Mouse (Mus musculus) MEL (cell line): ENCODE measurements around the gene Gas7. TPM values are rescaled to one million over a fixed set of nuclear protein-coding genes. Genes with fewer than 3 reads are reported as not detected.

ENCODE experiments used
- DNase-seq: peaks from one replicate; pipeline ENCODE4 v3.0.0; 2011; ENCODE audit warnings: low read depth, low spot score
- H3K27ac ChIP-seq: 2 replicates; pipeline ENCODE4 v1.5.1; 2012; ENCODE audit warnings: low read depth, mild to moderate bottlenecking, control low read depth, low read length, moderate library complexity; ENCODE audit not compliant: control insufficient read depth
- H3K27me3 ChIP-seq, 2 experiments: fragments of 150-350 bp in 1 of 2; sonication (generic) in 1 of 2; 2 replicates each; pipeline ENCODE4 v1.6.1; 2012; ENCODE audit warnings: low read length in 2 of 2, mild to moderate bottlenecking in 2 of 2, improper control_type of control experiment in 1 of 2, moderate library complexity in 1 of 2; ENCODE audit not compliant: insufficient read depth in 2 of 2, control insufficient read depth in 1 of 2
- H3K36me3 ChIP-seq, 2 experiments: 2 replicates each; pipeline ENCODE4 v1.6.1; 2012 to 2014; ENCODE audit warnings: low read length in 2 of 2, improper control_type of control experiment in 1 of 2, inconsistent platforms in 1 of 2, mild to moderate bottlenecking in 1 of 2; ENCODE audit not compliant: insufficient read depth in 2 of 2, control insufficient read depth in 1 of 2
- H3K4me1 ChIP-seq, 2 experiments: fragments of 150-350 bp in 1 of 2; sonication (generic) in 1 of 2; 2 replicates each; pipeline ENCODE4 v1.6.1; 2012; ENCODE audit warnings: low read length in 2 of 2, improper control_type of control experiment in 1 of 2, mild to moderate bottlenecking in 1 of 2; ENCODE audit not compliant: insufficient read depth in 2 of 2, control insufficient read depth in 1 of 2
- H3K4me3 ChIP-seq, 2 experiments: fragments of 150-350 bp in 1 of 2; sonication (generic) in 1 of 2; 2 replicates each; pipeline ENCODE4 v1.5.1; 2012; ENCODE audit warnings: low read depth in 2 of 2, low read length in 2 of 2, mild to moderate bottlenecking in 2 of 2, moderate library complexity in 2 of 2, control low read depth in 1 of 2, improper control_type of control experiment in 1 of 2; ENCODE audit not compliant: control insufficient read depth in 1 of 2, insufficient read depth in 1 of 2
- H3K79me2 ChIP-seq: 2 replicates; pipeline ENCODE4 v1.6.1; 2012; ENCODE audit warnings: mild to moderate bottlenecking, low read length, moderate library complexity; ENCODE audit not compliant: control insufficient read depth, poor library complexity, insufficient read depth
- H3K9ac ChIP-seq: 2 replicates; pipeline ENCODE4 v1.6.1; 2012; ENCODE audit warnings: low read depth, mild to moderate bottlenecking, control low read depth, low read length, moderate library complexity; ENCODE audit not compliant: control insufficient read depth, poor library complexity, severe bottlenecking
- H3K9me3 ChIP-seq: fragments of 150-350 bp; sonication (generic); replicated peaks from 2 replicates; pipeline ENCODE4 v1.6.1; 2012; ENCODE audit warnings: mild to moderate bottlenecking, low read length, improper control_type of control experiment, moderate library complexity; ENCODE audit not compliant: insufficient read depth
- CTCF ChIP-seq, 3 experiments: IDR thresholded peaks in 2 of 3; conservative IDR thresholded peaks in 1 of 3; 2 replicates each; pipeline ENCODE4 v1.5.1; 2011 to 2012; ENCODE audit warnings: low read length in 3 of 3, low read depth in 2 of 3, mild to moderate bottlenecking in 2 of 3, improper control_type of control experiment in 1 of 3, inconsistent platforms in 1 of 3, mixed read lengths in 1 of 3, moderate library complexity in 1 of 3; ENCODE audit not compliant: control insufficient read depth in 1 of 3, insufficient read depth in 1 of 3, poor library complexity in 1 of 3, severe bottlenecking in 1 of 3
- E2F4 ChIP-seq: IDR thresholded peaks from 2 replicates; pipeline ENCODE4 v1.6.1; 2011; ENCODE audit warnings: low read depth, low read length, improper control_type of control experiment, borderline replicate concordance
- ELF1 ChIP-seq: IDR thresholded peaks from 2 replicates; pipeline ENCODE4 v1.6.1; 2014; ENCODE audit warnings: low read depth, mild to moderate bottlenecking, inconsistent platforms, low read length, improper control_type of control experiment, moderate library complexity
- EP300 ChIP-seq, 2 experiments: IDR thresholded peaks; 2 replicates each; pipeline ENCODE4 v1.6.1; 2011; ENCODE audit warnings: improper control_type of control experiment in 2 of 2, low read length in 2 of 2, low read depth in 1 of 2, mild to moderate bottlenecking in 1 of 2
- ETS1 ChIP-seq: IDR thresholded peaks from 2 replicates; pipeline ENCODE4 v1.6.1; 2012; ENCODE audit warnings: low read depth, mild to moderate bottlenecking, inconsistent platforms, low read length, improper control_type of control experiment, moderate library complexity
- GABPA ChIP-seq: IDR thresholded peaks from 2 replicates; pipeline ENCODE4 v1.6.1; 2012; ENCODE audit warnings: low read depth, mild to moderate bottlenecking, inconsistent platforms, low read length, improper control_type of control experiment, moderate library complexity
- GATA1 ChIP-seq: IDR thresholded peaks from 2 replicates; pipeline ENCODE4 v1.6.1; 2011; ENCODE audit warnings: low read depth, low read length, improper control_type of control experiment
- JUND ChIP-seq: IDR thresholded peaks from 2 replicates; pipeline ENCODE4 v1.6.1; 2011; ENCODE audit warnings: low read depth, mild to moderate bottlenecking, improper control_type of control experiment, low read length
- MXI1 ChIP-seq: IDR thresholded peaks from 2 replicates; pipeline ENCODE4 v1.6.1; 2011; ENCODE audit warnings: mild to moderate bottlenecking, low read depth, low read length, improper control_type of control experiment
- MYC ChIP-seq: IDR thresholded peaks from 2 replicates; pipeline ENCODE4 v1.6.1; 2011; ENCODE audit warnings: low read depth, mild to moderate bottlenecking, low read length, improper control_type of control experiment, moderate library complexity
- NELFE ChIP-seq: IDR thresholded peaks from 2 replicates; pipeline ENCODE4 v1.6.1; 2011; ENCODE audit warnings: low read depth, low read length, improper control_type of control experiment
- POLR2AphosphoS2 ChIP-seq: IDR thresholded peaks from 2 replicates; pipeline ENCODE4 v1.6.1; 2011; ENCODE audit warnings: low read length, improper control_type of control experiment
- POLR2AphosphoS5 ChIP-seq: IDR thresholded peaks from 2 replicates; pipeline ENCODE4 v1.6.1; 2012; ENCODE audit warnings: low read depth, borderline replicate concordance, mild to moderate bottlenecking, inconsistent platforms, low read length, moderate library complexity, mixed read lengths
- SMC3 ChIP-seq: IDR thresholded peaks from 2 replicates; pipeline ENCODE4 v1.6.1; 2011; ENCODE audit warnings: low read depth, low read length, improper control_type of control experiment
- TAL1 ChIP-seq: IDR thresholded peaks from 2 replicates; pipeline ENCODE4 v1.6.1; 2012; ENCODE audit warnings: mild to moderate bottlenecking, inconsistent platforms, low read length, moderate library complexity, mixed read lengths
- TBP ChIP-seq: IDR thresholded peaks from 2 replicates; pipeline ENCODE4 v1.8.0; 2011; ENCODE audit warnings: low read depth, low read length, improper control_type of control experiment
- USF1 ChIP-seq: IDR thresholded peaks from 2 replicates; pipeline ENCODE4 v1.6.1; 2014; ENCODE audit warnings: low read depth, mild to moderate bottlenecking, inconsistent platforms, low read length, improper control_type of control experiment, moderate library complexity
- USF2 ChIP-seq, 2 experiments: IDR thresholded peaks; 2 replicates each; pipeline ENCODE4 v1.6.1; 2011 to 2012; ENCODE audit warnings: improper control_type of control experiment in 2 of 2, low read length in 2 of 2, borderline replicate concordance in 1 of 2, inconsistent platforms in 1 of 2, low read depth in 1 of 2, mild to moderate bottlenecking in 1 of 2; ENCODE audit not compliant: insufficient read depth in 1 of 2
- ZNF384 ChIP-seq: IDR thresholded peaks from 2 replicates; pipeline ENCODE4 v1.6.1; 2012; ENCODE audit warnings: low read depth, mild to moderate bottlenecking, inconsistent platforms, low read length, improper control_type of control experiment
- polyA plus RNA-seq, 2 experiments: library from polyadenylated mRNA; stranded (reverse) in 1 of 2; unstranded in 1 of 2; fragments of >175 nt in 1 of 2; fragments of >200 nt in 1 of 2; gene quantifications; 2 replicates each; pipeline versions ENCODE4 v1.2.1 to v1.2.4; 2012; ENCODE audit warnings: low replicate concordance in 2 of 2, low read depth in 1 of 2; ENCODE audit not compliant: insufficient read length in 2 of 2, insufficient read depth in 1 of 2, missing spikeins in 1 of 2
- total RNA-seq: library from RNA; depleted of rRNA; stranded (reverse); fragments of 300-350 nt; gene quantifications from 2 replicates; pipeline ENCODE4 v1.2.3, GENCODE M21; 2012

The Gas7 gene
- total and polyA plus RNA-seq, 3 experiments, result 0.04 TPM; not detected in 2

GRCm38 (mm10) chr11:67600710-67601430 is 145.6 kb downstream of the Gas7 start:
- no peak overlapping the region for H3K9ac ChIP-seq
- no peaks in the 10 kb centered on the region for H3K36me3 ChIP-seq
- H3K4me3 ChIP-seq, result no peak overlapping the region
- H3K27me3 ChIP-seq, result no peaks in the 10 kb centered on the region
- H3K9me3 ChIP-seq, result no peaks in the 10 kb centered on the region
- 0 out of 4 replicates have a peak, but pooled peaks cover 0 to 3% of the 10 kb centered on the region in 2 experiments for H3K4me1 ChIP-seq
- TF ChIP-seq E2F4 (no peak), USF2 (IDR thresholded peaks at IDR 0.05; ENCODE audit: borderline replicate concordance in 1 of 2, insufficient read depth in 1 of 2, low read depth in 1 of 2, low read length in 2 of 2) (no peak)
- DNase-seq, result no peak
- H3K79me2 ChIP-seq, result no peaks in the 10 kb centered on the region
- no peak overlapping the region for H3K27ac ChIP-seq

- no peaks in the 10 kb centered on the region for H3K27me3 ChIP-seq
- no peak overlapping the region for H3K27ac ChIP-seq
- no peaks in the 10 kb centered on the region for H3K9me3 ChIP-seq
- H3K4me1 ChIP-seq, result 0 out of 4 replicates have a peak, but pooled peaks cover 0 to 3% of the 10 kb centered on the region in 2 experiments
- H3K36me3 ChIP-seq, result no peaks in the 10 kb centered on the region
- no peak overlapping the region for H3K4me3 ChIP-seq
- TF ChIP-seq ZNF384 (no peak), ELF1 (no peak), MXI1 (no peak)
- H3K79me2 ChIP-seq, result no peaks in the 10 kb centered on the region
- H3K9ac ChIP-seq, result no peak overlapping the region
- DNase-seq, result no peak
Observed at GRCm38 (mm10) chr11:67602711-67603369, 147.6 kb downstream of the Gas7 start.

- peak; percentile 34 for DNase-seq
- no peaks in the 10 kb centered on the region for H3K9me3 ChIP-seq
Observed at GRCm38 (mm10) chr11:67604481-67604880, 149.2 kb downstream of the Gas7 start.

More at GRCm38 (mm10) chr11:67604481-67604880, 149.2 kb downstream of the Gas7 start:
- no peaks in the 10 kb centered on the region for H3K79me2 ChIP-seq
- no peak overlapping the region for H3K9ac ChIP-seq
- H3K27me3 ChIP-seq, result no peaks in the 10 kb centered on the region
- no peaks in the 10 kb centered on the region for H3K36me3 ChIP-seq
- TF ChIP-seq EP300 (IDR thresholded peaks at IDR 0.05; ENCODE audit: low read depth in 1 of 2, low read length in 2 of 2), result no peak
- no peak for TF ChIP-seq POLR2AphosphoS5
- no peak for TF ChIP-seq CTCF (IDR thresholded peaks at IDR 0.05 in 2 of 3, conservative IDR thresholded peaks at IDR 0.05 in 1 of 3; ENCODE audit: control insufficient read depth in 1 of 3, insufficient read depth in 1 of 3, low read depth in 2 of 3, low read length in 3 of 3, poor library complexity in 1 of 3, severe bottlenecking in 1 of 3)
- TF ChIP-seq TAL1, result no peak
- no peak for TF ChIP-seq USF1
- TF ChIP-seq NELFE, result no peak
- TF ChIP-seq GATA1, result no peak
- TF ChIP-seq MYC, result no peak
- no peak for TF ChIP-seq USF2 (IDR thresholded peaks at IDR 0.05; ENCODE audit: borderline replicate concordance in 1 of 2, insufficient read depth in 1 of 2, low read depth in 1 of 2, low read length in 2 of 2)
- no peak for TF ChIP-seq ETS1
- TF ChIP-seq ZNF384, result no peak
- TF ChIP-seq SMC3, result no peak
- TF ChIP-seq JUND, result no peak
- no peak for TF ChIP-seq POLR2AphosphoS2
- no peak for TF ChIP-seq MXI1
- TF ChIP-seq GABPA, result no peak
- no peak for TF ChIP-seq E2F4
- TF ChIP-seq TBP, result no peak
- TF ChIP-seq, all 39 proteins: peak for 0
- no peak overlapping the region for H3K4me3 ChIP-seq
- H3K4me1 ChIP-seq, result 0 out of 4 replicates have a peak, but pooled peaks cover 0 to 3% of the 10 kb centered on the region in 2 experiments
- no peak overlapping the region for H3K27ac ChIP-seq
